Mouse (Mus musculus) lung, embryonic 15.5 days (tissue): Measurements from ENCODE around the gene Uhrf1. TPM values are rescaled to one million over a fixed set of nuclear protein-coding genes. Genes with fewer than 3 reads are reported as not detected.

Source experiments
- ATAC-seq: fragments of 200-750 bp; cut with Nextera tagmentation; 2 replicates; pipeline ENCODE4 v1.8.0; 2017; ENCODE audit warnings: moderate number of reproducible peaks, borderline replicate concordance; ENCODE audit not compliant: low FRiP score, low TSS enrichment; ENCODE audit errors: extremely low read depth
- H3K27ac ChIP-seq: fragments of 300-500 bp; sonication (generic); 2 replicates; pipeline ENCODE4 v1.5.1; 2015; ENCODE audit warnings: moderate library complexity, mild to moderate bottlenecking, inconsistent platforms
- H3K27me3 ChIP-seq: fragments of 300-500 bp; sonication (generic); 2 replicates; pipeline ENCODE4 v1.6.1; 2015; ENCODE audit warnings: inconsistent platforms
- H3K36me3 ChIP-seq: fragments of 300-500 bp; sonication (generic); 2 replicates; pipeline ENCODE4 v1.6.1; 2015; ENCODE audit warnings: inconsistent platforms
- H3K4me1 ChIP-seq: fragments of 300-500 bp; sonication (generic); 2 replicates; pipeline ENCODE4 v1.6.1; 2015; ENCODE audit warnings: inconsistent platforms
- H3K4me2 ChIP-seq: fragments of 300-500 bp; sonication (generic); 2 replicates; pipeline ENCODE4 v1.6.1; 2015; ENCODE audit warnings: inconsistent platforms, mild to moderate bottlenecking, moderate library complexity
- H3K4me3 ChIP-seq: fragments of 300-500 bp; sonication (generic); 2 replicates; pipeline ENCODE4 v1.5.1; 2015; ENCODE audit warnings: mild to moderate bottlenecking, inconsistent platforms
- H3K9ac ChIP-seq: fragments of 300-500 bp; sonication (generic); 2 replicates; pipeline ENCODE4 v1.6.1; 2015; ENCODE audit warnings: inconsistent platforms
- H3K9me3 ChIP-seq: fragments of 300-500 bp; sonication (generic); 2 replicates; pipeline ENCODE4 v1.6.1; 2016; ENCODE audit warnings: inconsistent platforms
- WGBS: fragments of 180-500 bp; shearing (Covaris S2); methylation state at CpG from one replicate; pipeline ENCODE4 v1.1.7; 2015; 5-methylcytosine and 5-hydroxymethylcytosine counted together
- polyA plus RNA-seq: library from polyadenylated mRNA; unstranded; fragments of >200 nt; fragmentation: Nextera tagmentation; extraction: Ambion mirVana; gene quantifications from 2 replicates; pipeline ENCODE4 v1.2.1, GENCODE M21; 2015

Gene Uhrf1
- polyA plus RNA-seq, 1 experiment from 2014 or later, result 150 TPM

GRCm38 (mm10) chr17:56264020-56264419 lies 39.1 kb upstream of the Uhrf1 start:
- 14% methylated on average over 8 of the region's 8 CpGs for WGBS
- Histone ChIP-seq H3K9me3 (no peaks in the 10 kb centered on the region), H3K36me3 (peaks cover 38% of the 10 kb centered on the region), H3K4me2 (no peak overlapping the region), H3K4me1 (peaks cover 23% of the 10 kb centered on the region; the same call in 1 of the 2 replicates), H3K27ac (no peak overlapping the region), H3K4me3 (no peak overlapping the region), H3K27me3 (no peaks in the 10 kb centered on the region), H3K9ac (no peak overlapping the region)
- peak; percentile 51; the same call in 1 of the 2 replicates for ATAC-seq

GRCm38 (mm10) chr17:56265011-56265410 lies 38.1 kb upstream of the Uhrf1 start:
- Histone ChIP-seq H3K36me3 (peaks cover 30% of the 10 kb centered on the region), H3K4me3 (no peak overlapping the region), H3K9ac (no peak overlapping the region), H3K4me1 (peaks cover 14% of the 10 kb centered on the region; the same call in 1 of the 2 replicates), H3K9me3 (no peaks in the 10 kb centered on the region), H3K4me2 (no peak overlapping the region), H3K27ac (no peak overlapping the region), H3K27me3 (no peaks in the 10 kb centered on the region)
- ATAC-seq, result no peak
- 91% methylated on average over 4 of the region's 4 CpGs for WGBS

- no peak for ATAC-seq
- 82% methylated on average over 3 of the region's 3 CpGs for WGBS
- peaks cover 10% of the 10 kb centered on the region; the same call in 1 of the 2 replicates for H3K4me1 ChIP-seq
- no peak overlapping the region for H3K4me2 ChIP-seq
- no peaks in the 10 kb centered on the region for H3K27me3 ChIP-seq
- H3K9me3 ChIP-seq, result no peaks in the 10 kb centered on the region
- H3K4me3 ChIP-seq, result no peak overlapping the region
- peaks cover 29% of the 10 kb centered on the region for H3K36me3 ChIP-seq
- H3K27ac ChIP-seq, result no peak overlapping the region
- no peak overlapping the region for H3K9ac ChIP-seq
Observed at GRCm38 (mm10) chr17:56265869-56266268, 37.3 kb upstream of the Uhrf1 start.

- Histone ChIP-seq H3K4me3 (no peak overlapping the region), H3K27ac (no peak overlapping the region), H3K4me1 (peaks cover 6% of the 10 kb centered on the region; the same call in 1 of the 2 replicates), H3K36me3 (peaks cover 29% of the 10 kb centered on the region), H3K27me3 (no peaks in the 10 kb centered on the region), H3K4me2 (no peak overlapping the region), H3K9ac (no peak overlapping the region), H3K9me3 (no peaks in the 10 kb centered on the region)
- WGBS, result 63% methylated on average over 3 of the region's 3 CpGs
- ATAC-seq, result no peak
Observed at GRCm38 (mm10) chr17:56266271-56266670, 36.9 kb upstream of the Uhrf1 start.

- ATAC-seq, result peak; percentile 85; the same call in 1 of the 2 replicates
- peak overlapping the region; percentile 67 for H3K27ac ChIP-seq
- peak overlapping the region; percentile 31 for H3K9ac ChIP-seq
- peak overlapping the region; percentile 62 for H3K4me2 ChIP-seq
- peaks cover 14% of the 10 kb centered on the region for H3K4me1 ChIP-seq
- peak overlapping the region; percentile 34 for H3K4me3 ChIP-seq
- H3K36me3 ChIP-seq, result peaks cover 28% of the 10 kb centered on the region
- H3K9me3 ChIP-seq, result no peaks in the 10 kb centered on the region
- no peaks in the 10 kb centered on the region for H3K27me3 ChIP-seq
- WGBS, result 18% methylated on average over 12 of the region's 12 CpGs
Observed at GRCm38 (mm10) chr17:56269153-56269630, 33.9 kb upstream of the Uhrf1 start.

- WGBS, result 68% methylated on average over 3 of the region's 3 CpGs
- Histone ChIP-seq H3K9ac (no peak overlapping the region), H3K9me3 (no peaks in the 10 kb centered on the region), H3K4me1 (peaks cover 18% of the 10 kb centered on the region), H3K36me3 (peaks cover 27% of the 10 kb centered on the region), H3K27ac (peak overlapping the region; percentile 67; the same call in 1 of the 2 replicates), H3K4me2 (peak overlapping the region; percentile 62), H3K4me3 (peak overlapping the region; percentile 34; the same call in 1 of the 2 replicates), H3K27me3 (no peaks in the 10 kb centered on the region)
- no peak for ATAC-seq
Observed at GRCm38 (mm10) chr17:56269741-56270140, 33.4 kb upstream of the Uhrf1 start.

- Histone ChIP-seq H3K4me2 (no peak overlapping the region), H3K36me3 (peaks cover 22% of the 10 kb centered on the region), H3K4me3 (no peak overlapping the region), H3K4me1 (peaks cover 24% of the 10 kb centered on the region), H3K9ac (no peak overlapping the region), H3K27me3 (no peaks in the 10 kb centered on the region), H3K27ac (no peak overlapping the region), H3K9me3 (no peaks in the 10 kb centered on the region)
- WGBS, result 83% methylated on average over 12 of the region's 12 CpGs
- no peak for ATAC-seq
Observed at GRCm38 (mm10) chr17:56271609-56272253, 31.4 kb upstream of the Uhrf1 start.

GRCm38 (mm10) chr17:56272644-56273043 lies 30.5 kb upstream of the Uhrf1 start:
- Histone ChIP-seq H3K27ac (no peak overlapping the region; the same call in 1 of the 2 replicates), H3K36me3 (peaks cover 22% of the 10 kb centered on the region), H3K4me3 (no peak overlapping the region), H3K27me3 (no peaks in the 10 kb centered on the region), H3K4me1 (peaks cover 33% of the 10 kb centered on the region), H3K4me2 (no peak overlapping the region), H3K9me3 (no peaks in the 10 kb centered on the region), H3K9ac (no peak overlapping the region)
- no peak for ATAC-seq
- 71% methylated on average over 3 of the region's 3 CpGs for WGBS

- no peak overlapping the region for H3K9ac ChIP-seq
- no peaks in the 10 kb centered on the region for H3K9me3 ChIP-seq
- peaks cover 36% of the 10 kb centered on the region for H3K4me1 ChIP-seq
- ATAC-seq, result no peak
- H3K36me3 ChIP-seq, result peaks cover 25% of the 10 kb centered on the region
- WGBS, result 75% methylated on average over 7 of the region's 7 CpGs
- H3K27ac ChIP-seq, result no peak overlapping the region; the same call in 1 of the 2 replicates
- H3K4me3 ChIP-seq, result no peak overlapping the region
- H3K4me2 ChIP-seq, result no peak overlapping the region
- H3K27me3 ChIP-seq, result no peaks in the 10 kb centered on the region
Observed at GRCm38 (mm10) chr17:56273482-56273881, 29.6 kb upstream of the Uhrf1 start.

- H3K4me3 ChIP-seq, result no peak overlapping the region
- no peak overlapping the region for H3K27ac ChIP-seq
- H3K9ac ChIP-seq, result no peak overlapping the region
- no peak overlapping the region for H3K4me2 ChIP-seq
- peaks cover 28% of the 10 kb centered on the region for H3K36me3 ChIP-seq
- no peaks in the 10 kb centered on the region for H3K9me3 ChIP-seq
- ATAC-seq, result no peak
- H3K27me3 ChIP-seq, result no peaks in the 10 kb centered on the region
- WGBS, result 80% methylated on average over 5 of the region's 5 CpGs
- peaks cover 36% of the 10 kb centered on the region for H3K4me1 ChIP-seq
Observed at GRCm38 (mm10) chr17:56273986-56274385, 29.1 kb upstream of the Uhrf1 start.

- H3K4me2 ChIP-seq, result peak overlapping the region; percentile 75
- peaks cover 35% of the 10 kb centered on the region for H3K36me3 ChIP-seq
- peak overlapping the region; percentile 57 for H3K4me3 ChIP-seq
- H3K9ac ChIP-seq, result peak overlapping the region; percentile 61
- no peaks in the 10 kb centered on the region for H3K9me3 ChIP-seq
- 26% methylated on average over 5 of the region's 5 CpGs for WGBS
- H3K27me3 ChIP-seq, result no peaks in the 10 kb centered on the region
- ATAC-seq, result peak; percentile 1; the same call in 1 of the 2 replicates
- peak overlapping the region; percentile 94 for H3K27ac ChIP-seq
- peaks cover 36% of the 10 kb centered on the region for H3K4me1 ChIP-seq
Observed at GRCm38 (mm10) chr17:56275842-56276480, 27.2 kb upstream of the Uhrf1 start.
